Mouse (Mus musculus): ENCODE data around the gene Trp53tg5. TPM values are rescaled to one million over a fixed set of nuclear protein-coding genes. Genes with fewer than 3 reads are reported as not detected.

The Trp53tg5 gene
- not detected in 2 replicates for polyA plus RNA-seq (2014; fragmentation: Nextera tagmentation; extraction: Ambion mirVana)

DNA sequence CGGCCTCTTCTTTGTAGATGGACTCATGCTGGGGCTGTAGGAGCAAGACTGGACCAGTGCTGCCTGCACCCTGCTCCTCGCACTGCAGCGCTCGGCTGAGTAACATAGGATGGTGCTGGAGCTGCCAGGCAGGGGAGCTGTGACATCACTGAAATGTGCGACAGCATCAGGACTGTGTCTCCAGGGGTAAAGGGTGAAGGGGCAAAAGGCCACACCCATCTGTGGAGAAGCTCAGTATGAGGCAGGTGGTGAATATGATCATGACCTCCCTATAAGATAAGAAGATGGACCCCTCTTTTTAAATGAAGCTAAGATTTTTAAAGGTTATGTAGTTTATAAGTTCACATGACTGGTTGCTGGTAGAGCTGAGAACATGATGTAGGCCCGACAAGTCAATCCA, at the start of gene Trp53tg5:
TSS of gene Trp53tg5 (minus strand) at position 101 of the 400 bp plus-strand sequence.
- Histone ChIP-seq H3K27ac (ENCODE audit: low read depth, low read length) (no peak within 1 kb of the TSS), H3K27me3 (ENCODE audit: control insufficient read depth, insufficient read depth, low read length) (no peaks in the 10 kb centered on the region), H3K4me3 (ENCODE audit: low read length) (no peak within 1 kb of the TSS), H3K9ac (ENCODE audit: low read depth, low read length) (no peak within 1 kb of the TSS), H3K9me3 (ENCODE audit: control insufficient read depth, low read length) (no peaks in the 10 kb centered on the region), H3K4me1 (ENCODE audit: control insufficient read depth, insufficient read depth, low read length) (no peaks in the 10 kb centered on the region), H3K36me3 (ENCODE audit: control insufficient read depth, insufficient read depth, low read length) (peaks cover 5% of the 10 kb centered on the region; the same call in 1 of the 2 replicates), H3K4me2 (replicated peaks; ENCODE audit: low read depth, low read length) (no peak within 1 kb of the TSS)
- ATAC-seq (ENCODE audit: low FRiP score, low TSS enrichment), result no peak
- 84% methylated on average over 6 of the region's 6 CpGs for WGBS

DNA sequence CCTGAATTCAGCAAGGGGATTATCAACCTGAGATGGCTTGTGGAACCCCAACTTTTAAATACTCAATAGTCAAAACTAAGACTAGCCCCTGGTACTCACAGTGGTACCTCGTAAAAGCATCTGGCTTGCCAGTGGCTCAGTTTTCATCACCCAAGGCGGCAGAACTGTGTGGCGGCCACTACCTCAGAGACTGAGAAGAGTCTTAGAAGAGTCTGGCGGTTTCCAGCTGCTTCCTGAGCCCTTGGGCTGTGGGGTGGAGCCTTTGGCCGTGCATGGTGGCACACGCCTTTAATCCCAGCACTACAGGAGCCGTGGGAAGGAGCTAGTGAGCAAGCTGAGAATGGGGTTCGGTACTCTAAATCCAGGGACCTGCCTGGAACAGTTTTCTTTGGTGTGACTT, 48.8 kb upstream of the Trp53tg5 start:
- Histone ChIP-seq H3K27ac (ENCODE audit: low read depth, low read length) (no peak overlapping the region), H3K4me3 (ENCODE audit: low read length) (no peak overlapping the region), H3K27me3 (ENCODE audit: control insufficient read depth, insufficient read depth, low read length) (no peaks in the 10 kb centered on the region), H3K4me2 (replicated peaks; ENCODE audit: low read depth, low read length) (no peak overlapping the region), H3K9ac (ENCODE audit: low read depth, low read length) (no peak overlapping the region), H3K36me3 (ENCODE audit: control insufficient read depth, insufficient read depth, low read length) (no peaks in the 10 kb centered on the region), H3K4me1 (ENCODE audit: control insufficient read depth, insufficient read depth, low read length) (0 out of 2 replicates have a peak, but pooled peaks cover 3% of the 10 kb centered on the region), H3K9me3 (ENCODE audit: control insufficient read depth, low read length) (no peaks in the 10 kb centered on the region)
- no peak for ATAC-seq (ENCODE audit: low FRiP score, low TSS enrichment)
- WGBS, result 22% methylated on average over 8 of the region's 8 CpGs

DNA sequence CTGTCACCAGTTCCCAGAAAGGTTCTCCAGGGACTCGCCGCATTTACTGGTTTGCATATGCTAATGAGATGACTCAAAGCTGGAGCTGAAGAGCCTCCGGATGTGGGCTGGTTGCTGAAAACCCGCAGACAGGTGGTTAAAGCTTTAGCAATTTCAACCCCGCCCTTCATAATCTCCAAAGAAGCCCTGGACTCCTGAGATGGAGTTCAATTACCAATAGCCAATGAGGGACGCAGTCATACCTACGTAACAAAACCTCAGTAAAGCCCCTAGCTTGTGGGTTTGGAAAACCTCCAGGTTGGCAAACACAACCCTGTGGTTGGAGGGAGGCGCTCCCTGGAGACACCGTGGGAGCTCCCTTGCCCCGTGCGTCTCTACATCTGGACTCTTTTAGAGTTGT, 48.3 kb upstream of the Trp53tg5 start:
- Histone ChIP-seq H3K4me3 (ENCODE audit: low read length) (no peak overlapping the region), H3K4me2 (replicated peaks; ENCODE audit: low read depth, low read length) (no peak overlapping the region), H3K27ac (ENCODE audit: low read depth, low read length) (no peak overlapping the region), H3K27me3 (ENCODE audit: control insufficient read depth, insufficient read depth, low read length) (no peaks in the 10 kb centered on the region), H3K9ac (ENCODE audit: low read depth, low read length) (no peak overlapping the region), H3K36me3 (ENCODE audit: control insufficient read depth, insufficient read depth, low read length) (no peaks in the 10 kb centered on the region), H3K4me1 (ENCODE audit: control insufficient read depth, insufficient read depth, low read length) (0 out of 2 replicates have a peak, but pooled peaks cover 3% of the 10 kb centered on the region), H3K9me3 (ENCODE audit: control insufficient read depth, low read length) (no peaks in the 10 kb centered on the region)
- WGBS, result 16% methylated on average over 11 of the region's 11 CpGs
- ATAC-seq (ENCODE audit: low FRiP score, low TSS enrichment), result no peak

DNA sequence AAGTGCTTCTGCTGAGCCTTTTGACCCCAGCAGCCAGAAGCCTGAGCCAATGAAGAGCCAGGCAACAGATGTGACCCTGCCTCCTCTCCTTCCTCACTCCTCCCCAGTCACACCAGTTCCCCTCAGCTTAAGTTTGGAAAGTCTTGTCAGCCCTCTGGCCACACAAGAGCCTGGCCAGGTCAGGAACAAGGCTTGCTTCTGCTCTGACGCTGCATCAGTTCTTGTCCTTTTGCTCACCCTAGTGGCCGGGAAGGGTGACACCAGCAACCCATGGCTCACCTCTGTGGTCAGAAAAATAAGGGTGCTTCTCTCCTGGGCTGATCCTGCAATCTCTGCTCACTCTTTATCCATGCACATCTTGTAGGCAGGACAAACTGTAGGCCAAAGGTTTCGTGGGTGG, 47.3 kb upstream of the Trp53tg5 start:
- Histone ChIP-seq H3K4me3 (ENCODE audit: low read length) (no peak overlapping the region), H3K4me2 (replicated peaks; ENCODE audit: low read depth, low read length) (no peak overlapping the region), H3K27me3 (ENCODE audit: control insufficient read depth, insufficient read depth, low read length) (no peaks in the 10 kb centered on the region), H3K4me1 (ENCODE audit: control insufficient read depth, insufficient read depth, low read length) (0 out of 2 replicates have a peak, but pooled peaks cover 3% of the 10 kb centered on the region), H3K9ac (ENCODE audit: low read depth, low read length) (no peak overlapping the region), H3K36me3 (ENCODE audit: control insufficient read depth, insufficient read depth, low read length) (no peaks in the 10 kb centered on the region), H3K9me3 (ENCODE audit: control insufficient read depth, low read length) (no peaks in the 10 kb centered on the region), H3K27ac (ENCODE audit: low read depth, low read length) (no peak overlapping the region)
- peak; percentile 61; the same call in 1 of the 2 replicates for ATAC-seq (ENCODE audit: low FRiP score, low TSS enrichment)
- 17% methylated on average over 3 of the region's 3 CpGs for WGBS

DNA sequence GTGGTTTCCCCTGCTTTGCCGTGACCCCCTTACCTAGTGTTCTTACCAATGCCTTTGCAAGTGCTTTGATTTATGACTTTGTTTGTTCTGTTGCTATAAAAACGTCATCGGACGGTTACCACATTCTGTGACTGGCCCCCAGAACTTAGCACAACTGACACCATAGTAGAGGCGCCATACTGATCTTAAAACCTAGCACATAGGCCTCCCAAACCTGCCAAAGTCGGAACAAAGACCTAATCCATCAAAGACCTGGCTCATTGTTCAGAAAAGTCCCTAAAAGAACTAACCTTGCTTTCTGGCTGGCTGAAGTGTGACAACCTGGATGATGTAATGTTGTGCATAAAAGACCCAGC, 45.6 kb upstream of the Trp53tg5 start:
- H3K4me1 ChIP-seq (ENCODE audit: control insufficient read depth, insufficient read depth, low read length), result 0 out of 2 replicates have a peak, but pooled peaks cover 3% of the 10 kb centered on the region
- H3K4me2 ChIP-seq (replicated peaks; ENCODE audit: low read depth, low read length), result no peak overlapping the region
- H3K36me3 ChIP-seq (ENCODE audit: control insufficient read depth, insufficient read depth, low read length), result no peaks in the 10 kb centered on the region
- WGBS, result 38% methylated on average over 6 of the region's 6 CpGs
- no peak for ATAC-seq (ENCODE audit: low FRiP score, low TSS enrichment)
- no peak overlapping the region for H3K9ac ChIP-seq (ENCODE audit: low read depth, low read length)
- 0 out of 2 replicates have a peak overlapping the region, but pooled peaks have one; percentile 17 for H3K27ac ChIP-seq (ENCODE audit: low read depth, low read length)
- no peaks in the 10 kb centered on the region for H3K27me3 ChIP-seq (ENCODE audit: control insufficient read depth, insufficient read depth, low read length)
- no peak overlapping the region for H3K4me3 ChIP-seq (ENCODE audit: low read length)
- H3K9me3 ChIP-seq (ENCODE audit: control insufficient read depth, low read length), result no peaks in the 10 kb centered on the region

DNA sequence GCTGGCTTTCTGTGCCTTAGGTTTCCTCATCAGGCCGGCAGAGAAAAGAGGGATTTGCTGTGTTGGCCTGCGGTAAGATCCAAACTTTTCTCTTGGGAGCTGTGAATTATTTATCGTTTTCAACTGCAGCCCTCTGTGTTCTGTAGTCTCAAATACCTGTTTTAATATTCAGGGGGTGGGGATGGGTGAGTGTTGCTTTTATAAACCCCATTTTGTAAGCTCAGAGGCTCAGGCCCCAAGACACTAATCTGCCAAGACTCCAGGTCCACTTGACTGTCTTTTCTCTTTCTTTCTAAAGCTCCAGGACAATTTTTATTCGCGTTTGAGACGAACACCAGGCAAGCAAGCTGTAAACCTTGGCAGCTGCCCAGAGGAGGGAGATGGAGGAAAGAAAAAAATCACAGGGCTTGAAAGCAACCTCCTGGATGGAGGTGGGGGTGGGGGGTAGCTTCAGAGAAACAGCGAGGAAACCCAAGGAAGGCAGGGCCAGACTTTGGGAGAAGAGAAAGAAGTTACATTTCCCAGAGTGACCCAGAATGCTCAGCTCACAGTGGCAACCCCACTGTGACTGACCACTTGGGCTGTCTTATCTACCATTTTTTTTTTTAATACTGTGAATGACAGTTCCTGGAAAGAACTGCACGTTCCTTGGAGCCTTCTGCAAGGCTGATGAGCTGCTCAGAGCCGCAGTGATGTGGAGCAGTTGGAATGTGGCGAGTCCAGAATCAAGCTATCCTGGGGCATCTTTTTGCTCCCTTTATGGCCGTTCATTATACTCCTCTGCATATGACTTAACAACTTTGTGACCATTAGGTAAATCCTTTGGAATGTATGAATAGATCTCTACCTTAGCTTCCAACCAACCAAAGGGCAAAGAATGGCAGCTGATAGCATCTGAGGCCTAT, 45.0 kb upstream of the Trp53tg5 start:
- Histone ChIP-seq H3K9ac (ENCODE audit: low read depth, low read length) (no peak overlapping the region), H3K27ac (ENCODE audit: low read depth, low read length) (no peak overlapping the region; the same call in 1 of the 2 replicates), H3K4me1 (ENCODE audit: control insufficient read depth, insufficient read depth, low read length) (0 out of 2 replicates have a peak, but pooled peaks cover 3% of the 10 kb centered on the region), H3K27me3 (ENCODE audit: control insufficient read depth, insufficient read depth, low read length) (no peaks in the 10 kb centered on the region), H3K9me3 (ENCODE audit: control insufficient read depth, low read length) (no peaks in the 10 kb centered on the region), H3K36me3 (ENCODE audit: control insufficient read depth, insufficient read depth, low read length) (no peaks in the 10 kb centered on the region), H3K4me3 (ENCODE audit: low read length) (no peak overlapping the region), H3K4me2 (replicated peaks; ENCODE audit: low read depth, low read length) (no peak overlapping the region)
- WGBS, result 43% methylated on average over 11 of the region's 11 CpGs
- ATAC-seq (ENCODE audit: low FRiP score, low TSS enrichment), result no peak

DNA sequence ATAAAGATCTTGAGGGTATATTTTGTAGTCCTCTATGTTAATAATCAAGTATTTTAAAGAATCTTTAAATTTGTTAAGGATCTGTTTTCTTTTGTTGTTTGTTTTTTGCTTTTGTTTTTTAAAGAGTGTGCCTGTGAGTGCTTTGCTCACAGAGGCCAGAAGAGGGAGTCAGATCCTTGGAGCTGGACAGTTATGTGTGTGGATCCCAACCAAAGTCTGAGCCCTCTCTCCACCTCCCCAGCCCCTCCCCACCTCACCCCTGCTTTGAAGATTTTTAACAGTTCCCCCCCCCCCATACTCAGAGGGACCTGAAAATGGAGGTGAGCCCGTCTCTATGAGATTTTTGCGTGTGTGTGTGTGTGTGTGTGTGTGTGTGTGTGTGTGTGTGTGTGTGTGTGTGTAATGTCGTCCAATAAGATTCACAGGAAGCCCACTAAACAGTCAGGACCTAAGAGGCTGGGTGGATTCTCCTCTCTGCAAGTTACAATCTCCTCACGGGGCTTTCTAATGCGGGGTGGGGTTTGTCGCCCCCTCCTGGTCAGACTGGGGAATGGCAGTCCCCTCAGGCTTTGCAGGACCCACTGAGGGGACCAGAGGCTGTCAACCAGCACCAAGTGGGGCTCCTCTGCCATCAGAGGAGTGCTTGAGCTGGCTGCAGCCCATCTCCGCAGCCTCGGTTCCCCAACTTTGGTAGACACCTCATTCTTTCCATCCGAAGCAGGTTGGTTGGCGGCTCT, 44.1 kb upstream of the Trp53tg5 start:
- Histone ChIP-seq H3K4me1 (ENCODE audit: control insufficient read depth, insufficient read depth, low read length) (0 out of 2 replicates have a peak, but pooled peaks cover 3% of the 10 kb centered on the region), H3K9me3 (ENCODE audit: control insufficient read depth, low read length) (no peaks in the 10 kb centered on the region), H3K4me2 (replicated peaks; ENCODE audit: low read depth, low read length) (no peak overlapping the region), H3K4me3 (ENCODE audit: low read length) (no peak overlapping the region), H3K9ac (ENCODE audit: low read depth, low read length) (no peak overlapping the region), H3K36me3 (ENCODE audit: control insufficient read depth, insufficient read depth, low read length) (no peaks in the 10 kb centered on the region), H3K27me3 (ENCODE audit: control insufficient read depth, insufficient read depth, low read length) (no peaks in the 10 kb centered on the region), H3K27ac (ENCODE audit: low read depth, low read length) (no peak overlapping the region; the same call in 1 of the 2 replicates)
- 43% methylated on average over 9 of the region's 10 CpGs for WGBS
- ATAC-seq (ENCODE audit: low FRiP score, low TSS enrichment), result no peak

DNA sequence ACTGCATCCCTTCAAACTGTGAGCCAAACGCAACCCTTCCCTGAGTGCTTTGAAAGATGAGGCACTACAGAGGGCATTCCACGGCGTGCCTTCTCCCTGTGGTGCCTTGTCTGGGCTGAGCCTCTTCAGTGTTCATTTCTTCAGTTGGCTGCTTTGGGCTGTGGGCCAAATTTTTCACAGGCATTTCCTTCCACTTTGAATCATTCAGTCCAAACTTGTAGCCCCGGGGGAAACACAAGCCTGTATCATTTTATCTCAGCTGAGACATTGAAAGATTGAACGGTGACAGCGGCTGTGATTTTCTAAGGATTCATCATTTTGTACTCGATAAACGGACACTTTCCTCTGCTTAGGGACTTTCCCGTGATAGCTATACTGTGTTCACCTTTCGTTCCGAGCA, 43.1 kb upstream of the Trp53tg5 start:
- Histone ChIP-seq H3K27ac (ENCODE audit: low read depth, low read length) (no peak overlapping the region), H3K9ac (ENCODE audit: low read depth, low read length) (no peak overlapping the region), H3K4me2 (replicated peaks; ENCODE audit: low read depth, low read length) (no peak overlapping the region), H3K4me1 (ENCODE audit: control insufficient read depth, insufficient read depth, low read length) (0 out of 2 replicates have a peak, but pooled peaks cover 3% of the 10 kb centered on the region), H3K27me3 (ENCODE audit: control insufficient read depth, insufficient read depth, low read length) (no peaks in the 10 kb centered on the region), H3K36me3 (ENCODE audit: control insufficient read depth, insufficient read depth, low read length) (no peaks in the 10 kb centered on the region), H3K9me3 (ENCODE audit: control insufficient read depth, low read length) (no peaks in the 10 kb centered on the region), H3K4me3 (ENCODE audit: low read length) (no peak overlapping the region)
- no peak for ATAC-seq (ENCODE audit: low FRiP score, low TSS enrichment)
- 86% methylated on average over 11 of the region's 11 CpGs for WGBS
